16 mouse cellular contexts compared by ENCODE assay signal in the genomic region with DNA sequence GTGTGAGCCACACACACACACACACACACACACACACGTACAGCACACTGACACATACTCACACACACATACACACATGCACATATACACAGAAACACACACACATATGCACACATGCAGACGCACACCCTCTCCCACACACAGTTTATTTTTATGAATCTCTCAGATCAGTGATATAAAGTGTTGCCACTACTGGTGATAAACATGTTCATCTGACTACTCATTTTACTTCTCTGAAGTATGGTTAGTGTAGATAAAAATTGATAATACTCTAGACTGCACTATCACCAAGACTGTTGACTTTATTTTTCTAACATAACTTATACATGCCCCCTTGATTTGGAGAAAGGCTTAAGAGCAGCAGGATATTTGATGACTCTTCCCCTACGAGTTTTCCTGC.
"Had no signal": no experiment of that assay in that cellular context is flagged by ENCODE, and none has a peak within 500 bp of the region (broad histone marks: within the 10 kb centered on the region; RNA-seq: fewer than 3 reads in every experiment).

No protein-coding gene starts in this region.

- H3K4me1 ChIP-seq: limb, embryonic 10.5 days; midbrain, embryonic 15.5 days; neural tube, embryonic 12.5 days had no signal

- H3K36me3 ChIP-seq: limb, embryonic 10.5 days; midbrain, embryonic 15.5 days; neural tube, embryonic 12.5 days had no signal

- H3K4me3 ChIP-seq: left cerebral cortex, adult 2 months; limb, embryonic 10.5 days; midbrain, embryonic 15.5 days; neural tube, embryonic 12.5 days had no signal

- H3K27me3 ChIP-seq: midbrain, embryonic 15.5 days; neural tube, embryonic 12.5 days had no signal

- DNase-seq: kidney, adult 8-10 months; kidney, postnatal 25 days; lung, adult 2 months; lung, postnatal 36 days; retina, postnatal 1 day; right cerebral cortex, postnatal 4 days; spleen, adult 18-20 months; thymus, adult 2 months; thymus, postnatal 36 days had no signal

- H3K4me2 ChIP-seq: midbrain, embryonic 11.5 days; midbrain, embryonic 15.5 days; neural tube, embryonic 12.5 days had no signal

- H3K27ac ChIP-seq: left cerebral cortex, adult 2 months; limb, embryonic 10.5 days; midbrain, embryonic 15.5 days; neural tube, embryonic 12.5 days had no signal

- H3K9ac ChIP-seq: midbrain, embryonic 15.5 days; neural tube, embryonic 12.5 days had no signal

- H3K9me3 ChIP-seq: limb, embryonic 10.5 days; midbrain, embryonic 15.5 days; neural tube, embryonic 12.5 days had no signal

- ATAC-seq: intestine, postnatal 0 days; lung, postnatal 0 days; midbrain, embryonic 15.5 days had no signal
